8 mouse cellular contexts compared by ENCODE assay signal in genomic region chr2:18693871-18694610, GRCm38 (mm10). TPM values are rescaled to one million over a fixed set of nuclear protein-coding genes. Genes with fewer than 3 reads are reported as not detected.
DNase-seq lines count a peak whose midpoint lies in the region; ATAC-seq and TF ChIP-seq lines count a peak whose summit lies in the region.

Spag6 (plus strand) TSS chr2:18694032.

- under 1% methylated on average over 60 of the region's 61 CpGs for WGBS in hindbrain, embryonic 14.5 days

- H3K4me1 ChIP-seq in hindbrain, embryonic 14.5 days (replicated peaks; ENCODE audit: control insufficient read depth, insufficient read depth, low read length): peaks cover 21% of the 10 kb centered on the region; the same call in 1 of the 2 replicates

- TF ChIP-seq CTCF in left cerebral cortex, adult 2 months (IDR thresholded peaks at IDR 0.05): no peak; the same call in 1 of the 2 replicates

- H3K36me3 ChIP-seq in hindbrain, embryonic 14.5 days (replicated peaks; ENCODE audit: control insufficient read depth, insufficient read depth): no peaks in the 10 kb centered on the region

- peak within 1 kb of the TSS; percentile 89 for H3K4me2 ChIP-seq in hindbrain, embryonic 14.5 days (replicated peaks)

- H3K9me3 ChIP-seq in hindbrain, embryonic 14.5 days (ENCODE audit: control insufficient read depth, low read length): no peaks in the 10 kb centered on the region

- DNase-seq in NIH3T3 (ENCODE audit: low read depth): peak; percentile 85
- DNase-seq in cerebellum, adult 8-10 months: peak; percentile 84
- peak; percentile 71 for DNase-seq in gastrocnemius, adult 18-20 months (ENCODE audit: low spot score)
- DNase-seq in hindbrain, embryonic 14.5 days (ENCODE audit: low spot score): no peak
- DNase-seq in left cerebral cortex, adult 2 months (ENCODE audit: extremely low spot score in 1 of 2, low spot score in 2 of 2): peak; percentile 56 to 68
- peak; percentile 47 to 57 for DNase-seq in right cerebral cortex, postnatal 10 days (ENCODE audit: low spot score in 2 of 2)
- peak; percentile 66 to 75 for DNase-seq in urinary bladder, postnatal 4 days (ENCODE audit: low spot score in 2 of 2)

- peak; percentile 71 for ATAC-seq in hindbrain, embryonic 14.5 days (ENCODE audit: low FRiP score)
- peak; percentile 58 for ATAC-seq in megakaryocyte, adult 5-6 weeks (ENCODE audit: poor library complexity, severe bottlenecking)

- peaks cover 83% of the 10 kb centered on the region for H3K27me3 ChIP-seq in hindbrain, embryonic 14.5 days (ENCODE audit: control insufficient read depth, insufficient read depth, low read length)

- no peak within 1 kb of the TSS for H3K27ac ChIP-seq in hindbrain, embryonic 14.5 days
- H3K27ac ChIP-seq in left cerebral cortex, adult 2 months: peak within 1 kb of the TSS; percentile 98

- intact Hi-C loops in left cerebral cortex, adult 2 months (cut with DNase I): loop anchor here (2.0 to 10.0 kb wide), 6 partner anchors 73 to 751 kb away; partner anchors contain the start of genes 4930426L09Rik, Pip4k2a, Ptf1a and Skida1

- H3K9ac ChIP-seq in hindbrain, embryonic 14.5 days: peak within 1 kb of the TSS; percentile 47

- H3K4me3 ChIP-seq in hindbrain, embryonic 14.5 days (replicated peaks; ENCODE audit: low read length): peak within 1 kb of the TSS; percentile 41
- H3K4me3 ChIP-seq in left cerebral cortex, adult 2 months: peak within 1 kb of the TSS; percentile 74

RNA-seq across cellular contexts. Expression of gene Spag6, which starts in this region (rescaled TPM):
- total RNA-seq in gastrocnemius, adult 18-20 months (2021): 1 to 10 TPM; 1.0 to 1.4 TPM
- polyA plus RNA-seq in hindbrain, embryonic 14.5 days (2014; fragmentation: Nextera tagmentation; extraction: Ambion mirVana): 0.11 TPM in 1 of 2 replicates, not detected in the other
- total RNA-seq in left cerebral cortex, adult 2 months (2021): 1 to 10 TPM; 8.9 TPM
- not detected in 2 replicates for total RNA-seq in megakaryocyte, adult 5-6 weeks (2015)
- not detected in 2 replicates for total RNA-seq in megakaryocyte, adult 5-6 weeks (2017)

Comparison
In these comparisons a context has a peak if more than half of its experiments do, and no peak if none do; other contexts are left out.
1. RNA of gene Spag6 (total RNA-seq): 8.9 TPM in left cerebral cortex, adult 2 months; 1.0 to 1.4 TPM in gastrocnemius, adult 18-20 months and not detected in megakaryocyte, adult 5-6 weeks; every median in the first group is over 4 times any median in the second.
2. Peak in ATAC-seq, H3K4me3 ChIP-seq, H3K9ac ChIP-seq and H3K4me2 ChIP-seq in hindbrain, embryonic 14.5 days; RNA of the gene not detected or under 1 TPM.
3. Peak in ATAC-seq in megakaryocyte, adult 5-6 weeks; RNA of the gene not detected or under 1 TPM.